Mouse (Mus musculus) myocyte (in vitro differentiated cells): ENCODE results near the gene Hrct1.

Source experiments
- CEBPB ChIP-seq: IDR thresholded peaks from 2 replicates; pipeline ENCODE4 v1.6.1; 2011; ENCODE audit warnings: mild to moderate bottlenecking, moderate library complexity; ENCODE audit not compliant: poor library complexity, insufficient read depth, severe bottlenecking
- E2F4 ChIP-seq: IDR thresholded peaks from one replicate; pipeline ENCODE4 v1.6.1; 2011; ENCODE audit warnings: mild to moderate bottlenecking, control low read depth, moderate library complexity; ENCODE audit not compliant: insufficient read depth
- MAX ChIP-seq: IDR thresholded peaks from one replicate; pipeline ENCODE4 v1.6.1; 2011; ENCODE audit warnings: low read depth, mild to moderate bottlenecking, control low read depth
- MYOG ChIP-seq, 3 experiments: IDR thresholded peaks; one replicate each; pipeline ENCODE4 v1.6.1; 2011; ENCODE audit warnings: control low read depth in 2 of 3, low read depth in 2 of 3, mild to moderate bottlenecking in 2 of 3; ENCODE audit not compliant: insufficient read length in 2 of 3, control insufficient read depth in 1 of 3, insufficient read depth in 1 of 3
- POLR2A ChIP-seq: IDR thresholded peaks from one replicate; pipeline ENCODE4 v1.6.1; 2011; ENCODE audit warnings: low read depth, mild to moderate bottlenecking, control low read depth, moderate library complexity; ENCODE audit not compliant: insufficient read length
- POLR2AphosphoS2 ChIP-seq: IDR thresholded peaks from one replicate; pipeline ENCODE4 v1.6.1; 2011; ENCODE audit warnings: low read depth, control low read depth; ENCODE audit not compliant: insufficient read length
- TCF12 ChIP-seq: IDR thresholded peaks from one replicate; pipeline ENCODE4 v1.6.1; 2011; ENCODE audit warnings: mild to moderate bottlenecking, control low read depth; ENCODE audit not compliant: poor library complexity, insufficient read depth, severe bottlenecking
- USF1 ChIP-seq: IDR thresholded peaks from one replicate; pipeline ENCODE4 v1.6.1; 2011; ENCODE audit warnings: low read depth, mild to moderate bottlenecking, control low read depth, moderate library complexity

DNA sequence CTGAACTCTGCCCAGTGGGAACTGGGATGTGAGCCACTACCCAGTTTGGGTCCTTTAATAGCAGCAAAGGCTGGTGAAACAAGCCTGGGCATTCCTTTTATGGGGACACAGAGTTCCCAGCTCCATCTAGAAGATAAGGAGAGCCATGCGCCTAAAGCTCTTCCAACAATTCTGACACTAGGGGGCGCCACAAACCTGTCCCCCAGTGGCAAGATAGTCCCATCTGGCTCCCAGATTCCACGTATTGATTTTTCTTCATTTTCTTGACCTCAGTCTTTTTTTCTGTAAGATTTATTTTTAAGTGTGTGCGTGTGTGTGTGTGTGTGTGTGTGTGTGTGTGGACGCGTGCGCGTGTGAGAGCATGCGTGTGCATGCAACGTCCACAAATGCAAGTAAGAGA, 33.5 kb downstream of the Hrct1 start:
- TF ChIP-seq MYOG (IDR thresholded peaks at IDR 0.05; ENCODE audit: control insufficient read depth in 1 of 3, insufficient read depth in 1 of 3, insufficient read length in 2 of 3, low read depth in 2 of 3) (no peak), POLR2A (no peak), E2F4 (no peak), USF1 (no peak), CEBPB (no peak), MAX (no peak), POLR2AphosphoS2 (no peak), TCF12 (no peak)
